Mouse (Mus musculus): Measurements from ENCODE around the gene 1700001P01Rik. TPM values are rescaled to one million over a fixed set of nuclear protein-coding genes. Genes with fewer than 3 reads are reported as not detected.

The 1700001P01Rik gene
- total RNA-seq (2014; rRNA removed) (not detected in 2 replicates), polyA plus RNA-seq (2015; fragmentation: Nextera tagmentation; extraction: Ambion mirVana) (not detected in 2 replicates)

GRCm38 (mm10) chr11:97775808-97776496 lies at the start of gene 1700001P01Rik:
1700001P01Rik (minus strand) TSS chr11:97775918.
- no peak for TF ChIP-seq CTCF (IDR thresholded peaks at IDR 0.05; ENCODE audit: low read depth)
- Histone ChIP-seq H3K9me3 (ENCODE audit: low read length) (no peaks in the 10 kb centered on the region), H3K9ac (replicated peaks; ENCODE audit: low read length) (no peak within 1 kb of the TSS), H3K36me3 (ENCODE audit: insufficient read depth, low read length) (peaks cover 29% of the 10 kb centered on the region), H3K27ac (no peak within 1 kb of the TSS), H3K27me3 (ENCODE audit: insufficient read depth, low read length) (no peaks in the 10 kb centered on the region), H3K4me1 (ENCODE audit: insufficient read depth, low read length) (peaks cover 5% of the 10 kb centered on the region; the same call in 1 of the 2 replicates), H3K4me2 (ENCODE audit: low read depth, low read length) (no peak within 1 kb of the TSS), H3K4me3 (ENCODE audit: low read length) (no peak within 1 kb of the TSS)
- ATAC-seq (no peak), DNase-seq (ENCODE audit: low spot score) (no peak)
- WGBS = 40% methylated on average over 17 of the region's 17 CpGs

GRCm38 (mm10) chr11:97825295-97825694 lies 49.6 kb upstream of the 1700001P01Rik start:
- no peak for TF ChIP-seq CTCF (IDR thresholded peaks at IDR 0.05; ENCODE audit: low read depth)
- H3K4me1 ChIP-seq (ENCODE audit: insufficient read depth, low read length) = no peaks in the 10 kb centered on the region
- H3K9me3 ChIP-seq (ENCODE audit: low read length) = no peaks in the 10 kb centered on the region
- no peak overlapping the region for H3K9ac ChIP-seq (replicated peaks; ENCODE audit: low read length)
- ATAC-seq = peak; percentile 49; the same call in 1 of the 2 replicates
- DNase-seq (ENCODE audit: low spot score) = no peak
- peak overlapping the region; percentile 23; the same call in 1 of the 2 replicates for H3K27ac ChIP-seq
- H3K4me3 ChIP-seq (ENCODE audit: low read length) = no peak overlapping the region
- H3K36me3 ChIP-seq (ENCODE audit: insufficient read depth, low read length) = peaks cover 28% of the 10 kb centered on the region
- H3K27me3 ChIP-seq (ENCODE audit: insufficient read depth, low read length) = no peaks in the 10 kb centered on the region
- H3K4me2 ChIP-seq (ENCODE audit: low read depth, low read length) = no peak overlapping the region
- 84% methylated on average over 10 of the region's 10 CpGs for WGBS

DNA sequence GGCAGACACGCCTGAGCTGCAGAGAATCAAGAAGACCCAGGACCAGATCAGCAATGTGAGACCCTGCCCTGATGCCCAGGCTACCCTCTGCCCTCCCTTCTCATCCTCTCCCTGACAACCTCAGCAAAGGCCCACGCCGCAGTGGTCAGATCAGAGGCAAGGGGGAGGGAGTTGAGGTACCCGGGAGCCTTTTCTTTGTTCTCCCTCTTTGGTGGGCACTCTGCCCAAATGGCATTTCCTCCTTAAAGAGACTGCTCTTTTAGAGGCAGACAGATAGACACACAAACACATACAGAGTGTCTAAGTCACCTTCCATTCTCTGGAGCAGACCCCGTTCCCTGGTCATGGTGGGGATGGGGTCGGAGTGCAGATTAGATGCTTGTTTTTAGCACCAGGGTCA lies 49.2 kb upstream of the 1700001P01Rik start:
- H3K4me3 ChIP-seq (ENCODE audit: low read length) = no peak overlapping the region

GRCm38 (mm10) chr11:97824168-97824567 lies 48.5 kb upstream of the 1700001P01Rik start:
- Histone ChIP-seq H3K4me1 (ENCODE audit: insufficient read depth, low read length) (no peaks in the 10 kb centered on the region), H3K27ac (no peak overlapping the region), H3K9me3 (ENCODE audit: low read length) (no peaks in the 10 kb centered on the region), H3K27me3 (ENCODE audit: insufficient read depth, low read length) (no peaks in the 10 kb centered on the region), H3K36me3 (ENCODE audit: insufficient read depth, low read length) (peaks cover 28% of the 10 kb centered on the region), H3K9ac (replicated peaks; ENCODE audit: low read length) (no peak overlapping the region), H3K4me3 (ENCODE audit: low read length) (no peak overlapping the region), H3K4me2 (ENCODE audit: low read depth, low read length) (no peak overlapping the region)
- no peak for TF ChIP-seq CTCF (IDR thresholded peaks at IDR 0.05; ENCODE audit: low read depth)
- DNase-seq (ENCODE audit: low spot score) (no peak), ATAC-seq (no peak)
- 93% methylated on average over 11 of the region's 11 CpGs for WGBS

More for the DNA sequence above, 49.2 kb upstream of the 1700001P01Rik start:
- no peak for TF ChIP-seq CTCF (IDR thresholded peaks at IDR 0.05; ENCODE audit: low read depth)
- Histone ChIP-seq H3K4me2 (ENCODE audit: low read depth, low read length) (no peak overlapping the region), H3K27ac (peak overlapping the region; percentile 23; the same call in 1 of the 2 replicates), H3K36me3 (ENCODE audit: insufficient read depth, low read length) (peaks cover 28% of the 10 kb centered on the region), H3K4me1 (ENCODE audit: insufficient read depth, low read length) (no peaks in the 10 kb centered on the region), H3K27me3 (ENCODE audit: insufficient read depth, low read length) (no peaks in the 10 kb centered on the region), H3K9me3 (ENCODE audit: low read length) (no peaks in the 10 kb centered on the region), H3K9ac (replicated peaks; ENCODE audit: low read length) (no peak overlapping the region)
- 47% methylated on average over 6 of the region's 6 CpGs for whole genome bisulfite sequencing
- DNase-seq (ENCODE audit: low spot score) = peak; percentile 46
- no peak for ATAC-seq

DNA sequence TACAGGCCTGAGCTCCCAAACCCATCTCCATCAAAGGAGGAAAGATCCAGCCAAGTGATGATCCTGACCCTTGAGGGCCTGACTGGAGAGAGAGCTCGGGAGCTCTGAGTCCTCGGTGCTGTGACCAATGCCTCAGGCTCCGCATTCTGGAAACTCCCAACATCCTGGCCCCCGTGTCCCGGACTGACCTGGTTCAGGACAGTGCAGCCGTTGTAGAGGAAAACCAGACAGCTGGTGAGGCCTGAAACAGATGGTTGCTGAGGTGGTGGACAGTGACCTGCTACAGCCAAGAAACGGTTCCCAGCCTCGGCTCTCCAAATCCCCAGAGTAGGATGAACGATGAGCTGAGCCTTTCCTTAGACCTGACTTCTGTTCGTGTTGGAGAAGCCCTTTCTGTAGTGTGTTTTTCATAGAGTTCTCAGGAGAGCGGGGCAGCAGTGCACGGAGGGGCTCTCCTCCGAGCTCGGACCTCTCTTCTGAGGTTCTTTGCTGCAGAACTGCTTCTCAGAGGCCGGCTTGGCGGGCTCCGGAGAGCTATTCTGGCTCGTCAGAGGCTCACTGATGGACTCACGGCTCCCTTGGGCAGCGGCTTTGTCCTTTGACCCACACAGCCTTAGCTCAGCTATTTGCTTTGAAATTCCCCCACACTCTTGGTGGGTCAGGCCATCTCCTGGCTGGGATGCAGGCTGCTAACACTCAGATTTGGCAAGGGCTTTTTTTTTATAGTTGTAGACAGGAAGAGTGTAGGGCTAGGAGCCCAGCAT lies 47.3 kb upstream of the 1700001P01Rik start:
- peaks cover 6% of the 10 kb centered on the region for H3K4me1 ChIP-seq (ENCODE audit: insufficient read depth, low read length)
- peaks cover 27% of the 10 kb centered on the region for H3K36me3 ChIP-seq (ENCODE audit: insufficient read depth, low read length)
- no peak for ATAC-seq
- 68% methylated on average over 20 of the region's 20 CpGs for WGBS
- H3K9me3 ChIP-seq (ENCODE audit: low read length) = no peaks in the 10 kb centered on the region
- no peak for TF ChIP-seq CTCF (IDR thresholded peaks at IDR 0.05; ENCODE audit: low read depth)
- H3K27me3 ChIP-seq (ENCODE audit: insufficient read depth, low read length) = no peaks in the 10 kb centered on the region
- no peak overlapping the region for H3K9ac ChIP-seq (replicated peaks; ENCODE audit: low read length)
- no peak overlapping the region for H3K4me2 ChIP-seq (ENCODE audit: low read depth, low read length)
- DNase-seq (ENCODE audit: low spot score) = no peak
- H3K27ac ChIP-seq = no peak overlapping the region
- no peak overlapping the region for H3K4me3 ChIP-seq (ENCODE audit: low read length)

- no peaks in the 10 kb centered on the region for H3K27me3 ChIP-seq (ENCODE audit: insufficient read depth, low read length)
- no peak overlapping the region for H3K4me2 ChIP-seq (ENCODE audit: low read depth, low read length)
- 87% methylated on average over 8 of the region's 8 CpGs for WGBS
- no peak overlapping the region for H3K4me3 ChIP-seq (ENCODE audit: low read length)
- no peak overlapping the region for H3K27ac ChIP-seq
- peaks cover 8% of the 10 kb centered on the region for H3K4me1 ChIP-seq (ENCODE audit: insufficient read depth, low read length)
- no peaks in the 10 kb centered on the region for H3K9me3 ChIP-seq (ENCODE audit: low read length)
- no peak for ATAC-seq
- no peak overlapping the region for H3K9ac ChIP-seq (replicated peaks; ENCODE audit: low read length)
- H3K36me3 ChIP-seq (ENCODE audit: insufficient read depth, low read length) = peaks cover 19% of the 10 kb centered on the region
- no peak for TF ChIP-seq CTCF (IDR thresholded peaks at IDR 0.05; ENCODE audit: low read depth)
- DNase-seq (ENCODE audit: low spot score) = no peak
Measured at GRCm38 (mm10) chr11:97821401-97822064, 45.8 kb upstream of the 1700001P01Rik start.

All from hindbrain, postnatal 0 days (tissue).